Mouse (Mus musculus) gastrocnemius, postnatal 36 days (tissue): ENCODE measurements around the gene Nfib. TPM values are rescaled to one million over a fixed set of nuclear protein-coding genes. Genes with fewer than 3 reads are reported as not detected.
A peak's percentile ranks its signal among the peaks of the same experiment; 100 is the strongest.

Experiments
- DNase-seq, 2 experiments: peaks; one replicate each; pipeline ENCODE4 v3.0.0; 2022
- intact Hi-C: fragments of 180-260 bp; cut with DNase I; formaldehyde crosslinking; loops from one replicate; pipeline ENCODE4 v1.15.1; 2025
- total RNA-seq, 2 experiments: library from RNA; stranded (reverse); gene quantifications; 2 replicates each; pipeline ENCODE4 v1.2.3; 2021

The Nfib gene
- total RNA-seq, 2 experiments from 2014 or later, result 74.8 to 75.9 TPM

- intact Hi-C loops, result no loop called here
- DNase-seq, result no peak
Measured at GRCm38 (mm10) chr4:82412651-82413050, 292.9 kb downstream of the Nfib start.

- no peak for DNase-seq
- intact Hi-C loops, result no loop called here
Measured at GRCm38 (mm10) chr4:82411965-82412364, 293.6 kb downstream of the Nfib start.

GRCm38 (mm10) chr4:82408463-82409404 lies 296.8 kb downstream of the Nfib start:
- no peak for DNase-seq
- intact Hi-C loops, result no loop called here

GRCm38 (mm10) chr4:82406511-82406910 lies 299.0 kb downstream of the Nfib start:
- intact Hi-C loops, result no loop called here
- DNase-seq, result no peak

- intact Hi-C loops, result no loop called here
- no peak for DNase-seq
Measured at GRCm38 (mm10) chr4:82405791-82406190, 299.8 kb downstream of the Nfib start.

- DNase-seq, result peak; percentile 51 to 64
- intact Hi-C loops, result loop anchor here (5.0 kb wide), 2 partner anchors 33 to 98 kb away; no protein-coding TSS in a partner anchor
Measured at GRCm38 (mm10) chr4:82403975-82404651, 301.4 kb downstream of the Nfib start.

- no peak for DNase-seq
- intact Hi-C loops, result loop anchor here (5.0 kb wide), 2 partner anchors 35 to 100 kb away; no protein-coding TSS in a partner anchor
Measured at GRCm38 (mm10) chr4:82402666-82403065, 302.9 kb downstream of the Nfib start.

GRCm38 (mm10) chr4:82401450-82402061 lies 304.0 kb downstream of the Nfib start:
- no peak for DNase-seq
- intact Hi-C loops, result loop anchor here (5.0 kb wide), 2 partner anchors 36 to 101 kb away; no protein-coding TSS in a partner anchor

GRCm38 (mm10) chr4:82400536-82400935 lies 305.0 kb downstream of the Nfib start:
- DNase-seq, result no peak
- intact Hi-C loops, result loop anchor here (5.0 kb wide), 2 partner anchors 37 to 102 kb away; no protein-coding TSS in a partner anchor

- intact Hi-C loops, result loop anchor here (5.0 kb wide), 2 partner anchors 38 to 103 kb away; no protein-coding TSS in a partner anchor
- peak; percentile 53 to 67 for DNase-seq
Measured at GRCm38 (mm10) chr4:82399406-82400380, 305.9 kb downstream of the Nfib start.

- intact Hi-C loops, result no loop called here
- no peak for DNase-seq
Measured at GRCm38 (mm10) chr4:82398282-82398681, 307.3 kb downstream of the Nfib start.

- intact Hi-C loops, result no loop called here
- DNase-seq, result no peak
Measured at GRCm38 (mm10) chr4:82396805-82397204, 308.7 kb downstream of the Nfib start.

- intact Hi-C loops, result no loop called here
- DNase-seq, result no peak
Measured at GRCm38 (mm10) chr4:82396003-82396402, 309.5 kb downstream of the Nfib start.

GRCm38 (mm10) chr4:82394346-82394745 lies 311.2 kb downstream of the Nfib start:
- intact Hi-C loops, result no loop called here
- DNase-seq, result no peak

GRCm38 (mm10) chr4:82393021-82393420 lies 312.5 kb downstream of the Nfib start:
- intact Hi-C loops, result no loop called here
- no peak for DNase-seq

GRCm38 (mm10) chr4:82392496-82392895 lies 313.1 kb downstream of the Nfib start:
- DNase-seq, result no peak
- intact Hi-C loops, result no loop called here

- intact Hi-C loops, result no loop called here
- DNase-seq, result no peak
Measured at GRCm38 (mm10) chr4:82391726-82392472, 313.7 kb downstream of the Nfib start.

- intact Hi-C loops, result no loop called here
- DNase-seq, result no peak
Measured at GRCm38 (mm10) chr4:82390545-82390944, 315.0 kb downstream of the Nfib start.

- intact Hi-C loops, result no loop called here
- DNase-seq, result no peak
Measured at GRCm38 (mm10) chr4:82389876-82390275, 315.7 kb downstream of the Nfib start.
